Mouse (Mus musculus) left cerebral cortex, postnatal 14 days (tissue): Measurements from ENCODE around the gene Pou4f2. TPM values are rescaled to one million over a fixed set of nuclear protein-coding genes. Genes with fewer than 3 reads are reported as not detected.
A peak's percentile ranks its signal among the peaks of the same experiment; 100 is the strongest.

Source experiments
- DNase-seq, 2 experiments: peaks; one replicate each; pipeline ENCODE4 v3.0.0; 2021 to 2022; ENCODE audit warnings: low spot score in 2 of 2, mixed read lengths in 1 of 2
- intact Hi-C: fragments of 180-260 bp; cut with DNase I; formaldehyde crosslinking; loops from one replicate; pipeline ENCODE4 v1.15.1; 2025
- long read RNA-seq, 2 experiments: library from polyadenylated mRNA; stranded (forward); transcript quantifications; one replicate each; pipeline ENCODE4 v2.0.0; 2021
- total RNA-seq, 2 experiments: library from RNA; stranded (reverse); gene quantifications; 2 replicates each; pipeline ENCODE4 v1.2.3; 2021

Pou4f2 gene
- not detected for total RNA-seq
- long read RNA-seq, experiment 1 = 0 reads
- long read RNA-seq, experiment 2 = 0 reads

DNA sequence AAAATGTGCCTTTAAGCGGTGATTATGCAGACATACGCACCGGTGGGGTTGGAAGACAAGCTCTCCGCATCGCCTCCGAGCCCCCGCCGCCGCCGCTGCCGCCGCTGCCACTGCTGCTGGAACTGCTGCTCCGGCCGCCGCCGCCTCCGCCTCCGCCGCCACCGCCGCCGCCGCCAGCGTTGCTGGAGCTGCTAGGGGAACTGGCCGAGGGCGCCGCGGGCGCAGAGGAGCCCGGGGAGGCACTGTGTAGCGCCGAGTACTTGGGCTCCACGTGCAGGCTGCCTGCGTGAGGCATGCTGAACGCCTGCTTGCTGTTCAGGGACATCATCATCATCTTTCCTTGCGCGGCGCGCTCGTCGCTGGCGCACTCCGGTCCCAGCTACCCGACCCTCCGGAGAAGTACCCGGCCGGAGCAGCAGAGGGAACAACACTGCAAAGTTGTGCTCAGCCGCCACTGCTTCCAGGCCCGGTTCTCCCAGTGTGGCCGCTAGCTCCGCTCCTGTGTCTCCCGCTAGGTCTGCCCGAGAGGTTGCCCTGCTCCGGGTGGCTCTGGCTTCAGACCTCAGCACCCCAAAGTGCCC is at the start of gene Pou4f2:
Pou4f2 (minus strand) TSS at position 575 of the 581 bp plus-strand sequence.
- intact Hi-C loops = loop anchor here (5.0 to 10.0 kb wide), 2 partner anchors 211 to 371 kb away; no protein-coding TSS in a partner anchor
- peak in 1 of 2 experiments; percentile 21 for DNase-seq

DNA sequence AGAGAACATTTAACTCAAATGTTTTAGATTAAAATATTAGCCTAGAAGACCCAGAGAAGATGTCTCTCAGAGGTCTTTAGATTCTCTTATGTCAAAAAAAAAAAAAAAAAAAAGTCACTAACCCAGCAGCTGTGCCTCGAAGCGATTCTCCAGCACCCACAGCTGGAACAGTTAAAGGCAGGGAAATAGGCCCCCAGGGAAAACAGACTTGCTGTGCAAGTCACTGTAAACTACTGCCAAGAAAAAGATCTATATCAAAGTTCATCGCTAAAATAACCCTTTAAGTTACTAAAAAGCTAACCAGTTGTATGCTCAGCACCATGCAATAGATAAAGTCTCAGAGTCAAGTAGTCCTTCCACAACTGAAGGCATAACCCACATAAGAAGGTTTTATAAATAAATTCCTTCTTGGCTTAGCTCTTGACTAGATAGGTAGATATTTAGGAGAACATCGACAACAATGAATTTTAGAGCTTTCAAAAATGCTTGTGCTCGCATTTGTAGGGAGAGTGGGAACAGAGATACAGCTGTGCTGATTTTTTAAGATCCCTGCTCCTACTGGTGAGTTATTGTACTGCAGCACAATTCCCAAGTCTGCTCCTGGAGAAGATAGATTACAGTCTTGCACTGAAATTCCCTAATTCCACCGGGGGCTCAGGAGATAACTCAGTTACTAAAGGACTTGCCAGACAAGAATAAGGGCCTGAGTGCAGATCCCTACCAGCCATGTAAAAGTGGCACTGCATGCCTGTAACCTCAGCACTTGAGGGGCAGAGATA is 40.8 kb upstream of the Pou4f2 start:
- intact Hi-C loops = no loop called here

DNA sequence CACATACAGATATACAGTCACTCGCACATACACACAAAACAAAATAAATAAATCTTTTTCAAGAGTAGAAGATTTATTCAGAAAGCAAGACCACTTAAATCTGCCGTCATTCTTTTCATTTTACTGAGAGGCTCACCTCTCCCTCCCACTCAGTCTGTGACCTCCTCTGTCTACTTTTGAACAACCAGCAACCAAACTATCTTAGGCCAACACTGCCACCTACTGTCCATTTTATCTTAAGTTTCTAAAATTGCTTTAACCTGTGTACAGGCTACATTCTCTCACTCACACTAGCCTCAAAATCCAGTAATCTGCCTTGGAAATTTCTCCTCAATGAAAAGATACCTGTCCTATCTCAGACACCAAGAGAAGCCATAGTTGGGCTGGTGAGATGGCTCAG is 31.4 kb upstream of the Pou4f2 start:
- no peak for DNase-seq
- intact Hi-C loops = no loop called here

More for the DNA sequence above, 40.8 kb upstream of the Pou4f2 start:
- DNase-seq = peak; percentile 4 to 6

DNA sequence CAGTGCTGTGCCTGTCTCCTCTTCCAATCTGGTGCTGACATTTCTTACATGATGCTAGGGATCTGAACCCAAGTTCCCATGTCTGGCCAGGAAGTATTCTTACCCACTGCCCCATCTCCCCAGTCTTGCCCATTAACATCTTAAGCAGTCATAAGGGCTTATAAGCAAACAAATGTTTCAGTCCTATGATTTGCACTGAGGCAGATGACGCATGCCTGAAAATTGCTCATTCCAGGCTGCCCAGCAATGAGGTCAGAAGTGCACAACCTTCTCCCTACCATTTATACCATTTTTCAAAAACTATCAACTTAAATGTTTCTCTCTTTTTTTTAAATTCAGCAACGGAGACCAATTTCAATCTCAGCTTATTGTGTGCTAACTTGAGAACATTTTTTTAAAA is 27.5 kb upstream of the Pou4f2 start:
- no peak for DNase-seq
- intact Hi-C loops = no loop called here

DNA sequence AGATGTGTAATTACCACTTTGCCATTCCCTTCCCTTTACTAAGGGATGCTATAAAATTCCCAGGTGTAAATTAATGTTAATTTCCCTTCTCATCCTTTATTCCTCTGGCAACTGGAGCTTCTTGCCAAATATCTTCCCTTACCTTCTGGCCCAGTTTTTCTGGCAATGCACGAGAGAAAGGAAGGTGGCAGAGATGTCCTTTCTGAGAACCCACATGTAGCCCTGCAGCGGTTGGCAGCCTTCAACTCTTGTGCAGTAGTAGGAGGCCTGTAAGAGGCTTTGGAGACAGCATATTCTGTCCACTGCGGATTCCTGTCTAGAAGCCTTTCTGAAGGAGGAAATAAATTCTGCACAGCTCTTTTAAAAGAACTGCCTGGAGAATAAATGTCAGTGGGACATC is 20.0 kb upstream of the Pou4f2 start:
- intact Hi-C loops = no loop called here
- no peak for DNase-seq

DNA sequence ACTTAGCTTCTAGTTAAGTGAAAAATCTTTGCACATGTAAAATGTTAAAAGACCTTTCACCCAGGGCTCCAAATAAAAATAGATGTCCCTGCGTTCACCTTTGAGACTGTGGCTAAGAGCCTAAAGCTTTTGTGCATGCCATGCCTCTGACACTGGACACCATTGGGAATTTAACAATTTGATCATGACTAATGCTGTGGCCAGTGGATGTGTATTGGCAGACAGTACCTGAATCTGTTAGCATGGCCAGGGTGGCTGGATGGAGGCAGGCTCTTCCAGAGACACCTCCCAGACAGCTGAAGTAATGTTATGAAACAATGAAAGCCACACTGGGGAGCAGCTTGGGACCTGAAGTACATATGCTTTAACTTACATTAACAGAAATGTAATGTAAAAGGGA is 6.3 kb upstream of the Pou4f2 start:
- intact Hi-C loops = no loop called here
- no peak for DNase-seq

DNA sequence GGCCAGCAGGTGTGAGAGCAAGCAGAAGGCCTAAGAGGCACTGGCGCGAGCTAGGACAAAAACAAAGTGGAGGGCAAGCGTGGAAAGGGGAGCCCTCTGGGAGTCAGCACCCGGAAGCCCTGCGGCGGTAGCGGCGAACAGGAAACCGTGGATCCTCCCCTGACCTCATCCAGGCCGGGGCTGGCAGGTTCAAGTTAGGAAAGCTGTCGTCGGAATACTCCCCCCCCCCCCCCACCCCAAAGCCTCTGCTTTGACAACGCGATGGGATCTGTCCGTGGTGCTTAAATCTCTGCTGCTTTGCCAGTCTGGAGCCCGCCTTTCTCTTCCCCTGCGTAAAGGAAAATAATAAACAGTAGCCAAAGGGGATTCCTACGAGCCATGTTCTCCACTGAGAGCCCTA is 1.7 kb upstream of the Pou4f2 start:
- intact Hi-C loops = loop anchor here (5.0 to 10.0 kb wide), 2 partner anchors 209 to 373 kb away; no protein-coding TSS in a partner anchor
- DNase-seq = no peak

DNA sequence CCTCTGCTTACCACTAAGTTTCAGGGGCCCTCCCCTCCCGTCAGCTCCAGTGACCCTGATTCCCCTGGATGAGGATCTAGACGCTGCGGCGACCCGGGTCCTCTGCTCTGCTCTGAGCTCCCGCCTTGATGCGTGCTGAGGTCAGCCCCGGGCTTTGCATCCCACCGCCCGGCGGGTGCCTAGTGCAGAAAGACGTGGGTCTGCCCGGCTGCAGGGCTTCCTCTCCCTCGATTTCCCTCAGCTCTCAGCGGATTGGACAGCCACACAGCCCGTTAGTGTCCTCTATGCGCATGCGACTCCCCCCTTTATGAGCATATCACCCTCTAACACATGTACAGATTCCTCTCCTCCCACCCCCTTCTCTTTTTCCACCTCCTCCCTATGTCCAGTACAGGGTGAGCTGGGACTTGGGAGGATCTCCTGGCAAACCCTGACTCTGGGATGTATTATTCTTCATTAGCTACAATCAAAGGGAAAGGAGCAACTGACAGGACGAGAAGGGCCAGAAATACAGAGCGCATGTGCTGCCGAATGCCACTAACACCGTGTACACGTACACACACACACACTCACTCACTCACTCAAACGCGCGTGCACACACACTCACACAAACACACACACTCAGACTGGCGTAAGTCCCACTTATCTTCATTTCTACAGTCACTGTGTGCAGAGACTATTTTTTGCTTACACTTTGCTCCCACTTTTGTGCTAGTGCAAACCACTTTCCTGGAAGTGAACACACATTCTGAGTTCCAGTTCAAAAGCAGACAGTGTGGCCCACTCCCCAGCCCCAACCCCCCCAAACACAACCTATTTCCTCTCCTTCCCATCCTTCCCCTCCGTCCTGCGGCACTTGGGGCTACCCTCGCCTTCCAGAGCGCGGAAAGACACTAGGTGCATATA is 948 bp upstream of the Pou4f2 start:
- intact Hi-C loops = loop anchor here (5.0 to 10.0 kb wide), 2 partner anchors 210 to 373 kb away; no protein-coding TSS in a partner anchor
- DNase-seq = no peak

DNA sequence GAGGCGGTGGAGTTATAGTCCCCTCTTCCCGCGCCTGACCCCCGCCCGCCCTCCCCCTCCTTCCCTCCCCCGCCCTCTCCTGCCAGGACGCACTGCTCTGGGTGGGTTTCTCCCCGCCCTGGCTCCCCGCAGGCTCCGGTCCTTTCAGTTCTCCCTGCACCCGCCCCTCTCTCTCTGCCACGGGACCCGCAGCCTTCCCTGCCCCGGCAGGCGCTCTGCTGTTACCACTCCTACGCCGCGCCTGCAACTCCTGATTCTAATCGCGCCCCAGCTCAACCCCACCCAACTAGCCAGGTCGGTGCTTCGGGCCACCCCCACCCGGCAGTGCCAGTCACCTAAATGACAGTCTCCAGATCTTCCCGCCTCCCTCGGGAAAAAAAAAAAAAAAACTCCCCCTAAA is 216 bp upstream of the Pou4f2 start:
- intact Hi-C loops = loop anchor here (5.0 to 10.0 kb wide), 2 partner anchors 211 to 372 kb away; no protein-coding TSS in a partner anchor
- no peak for DNase-seq

DNA sequence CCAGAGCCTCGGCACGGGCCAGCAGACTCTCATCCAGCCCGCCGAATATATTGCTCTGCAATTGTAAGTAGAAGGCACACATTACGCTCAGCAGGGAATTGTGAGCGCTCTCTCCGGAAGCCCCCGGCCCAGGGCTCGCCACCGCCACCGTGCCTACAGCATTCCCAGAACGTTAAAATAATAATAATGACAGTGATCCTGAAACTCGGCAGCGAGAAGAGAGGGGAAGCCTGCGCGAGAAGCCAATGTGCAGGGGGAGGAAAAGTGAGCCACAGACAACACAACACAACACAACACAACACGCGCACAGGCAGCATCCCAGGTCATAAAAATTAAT is 853 bp downstream of the Pou4f2 start:
- intact Hi-C loops = loop anchor here (5.0 to 10.0 kb wide), 2 partner anchors 212 to 371 kb away; no protein-coding TSS in a partner anchor
- no peak for DNase-seq

DNA sequence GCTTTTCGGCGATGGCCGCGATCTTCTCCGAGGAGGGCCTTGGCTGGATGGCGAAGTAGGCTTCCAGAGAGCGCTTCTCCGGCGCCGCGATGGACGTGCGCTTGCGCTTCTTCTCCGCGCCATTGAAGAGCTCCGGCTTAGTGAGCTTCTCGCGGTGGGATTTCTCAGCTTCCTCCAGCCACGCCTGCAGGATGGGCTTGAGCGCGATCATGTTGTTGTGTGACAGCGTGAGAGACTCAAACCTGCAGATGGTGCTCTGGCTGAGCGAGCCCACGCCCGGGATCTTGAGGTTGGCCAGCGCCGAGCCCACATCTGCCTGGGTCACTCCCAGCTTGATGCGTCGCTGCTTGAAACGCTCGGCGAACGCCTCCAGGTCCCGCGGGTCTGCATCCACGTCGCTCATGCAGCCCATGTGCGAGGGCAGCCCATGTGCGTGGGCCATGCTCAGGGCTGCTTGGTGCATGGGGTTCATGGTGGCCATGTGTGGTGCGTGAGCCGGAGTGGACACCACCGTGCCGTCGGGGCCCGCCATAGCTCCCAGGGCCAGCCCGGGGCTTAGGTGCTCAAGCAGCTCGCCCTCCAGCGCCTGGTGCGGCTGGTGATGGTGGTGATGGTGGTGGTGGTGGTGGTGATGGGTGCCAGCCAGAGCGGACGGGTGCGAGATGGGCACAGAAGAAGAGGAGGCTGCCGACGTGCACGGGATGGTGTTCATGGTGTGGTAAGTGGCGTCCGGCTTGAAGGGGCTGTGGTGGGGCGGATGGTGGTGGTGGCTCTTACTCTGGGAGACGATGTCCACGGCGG is 1.4 kb downstream of the Pou4f2 start:
- DNase-seq = no peak
- intact Hi-C loops = loop anchor here (5.0 to 10.0 kb wide), 2 partner anchors 212 to 370 kb away; no protein-coding TSS in a partner anchor

DNA sequence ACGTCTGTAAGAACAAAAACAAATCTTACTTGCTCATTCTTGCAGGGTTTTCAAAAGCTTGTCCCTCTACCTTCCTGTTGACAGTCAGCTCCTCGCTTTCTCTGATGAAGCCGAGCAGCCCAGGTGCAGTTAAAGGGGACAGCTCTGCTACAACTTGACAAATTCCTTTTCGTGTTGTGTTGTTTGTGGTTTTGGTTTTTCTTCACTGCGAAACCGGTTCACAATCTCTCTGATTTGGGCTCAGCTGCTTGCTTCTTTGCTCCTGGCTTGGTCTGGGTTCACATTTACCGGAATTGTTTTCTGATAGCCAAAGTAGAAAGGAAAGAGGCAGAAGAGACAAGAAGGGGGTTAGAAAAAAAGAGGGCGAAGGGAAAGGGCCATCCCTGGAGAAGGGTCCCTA is 2.1 kb downstream of the Pou4f2 start:
- intact Hi-C loops = loop anchor here (10.0 kb wide), 1 partner anchor 370 kb away; no protein-coding TSS in a partner anchor

DNA sequence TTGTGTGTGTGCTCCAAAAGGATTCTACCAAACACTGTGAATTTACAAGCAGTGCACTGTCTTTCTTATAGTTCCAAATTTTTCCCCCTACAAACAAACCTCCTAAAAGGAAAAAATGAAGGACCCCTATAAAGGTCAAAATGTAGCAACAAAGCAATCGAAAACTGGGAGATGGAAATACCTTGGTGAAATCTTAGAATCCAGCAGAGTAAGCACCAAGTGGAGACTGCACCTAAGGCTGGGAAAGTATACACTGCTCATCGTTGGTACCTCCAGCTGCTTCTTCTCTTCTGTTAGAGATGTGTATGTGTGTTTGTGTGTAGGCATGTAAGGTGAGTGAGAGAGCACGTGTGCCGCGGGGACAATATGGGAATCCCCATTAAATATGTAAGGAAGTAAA is 3.1 kb downstream of the Pou4f2 start:
- no peak for DNase-seq
- intact Hi-C loops = loop anchor here (10.0 kb wide), 1 partner anchor 369 kb away; no protein-coding TSS in a partner anchor

More for the DNA sequence above, 2.1 kb downstream of the Pou4f2 start:
- no peak for DNase-seq

DNA sequence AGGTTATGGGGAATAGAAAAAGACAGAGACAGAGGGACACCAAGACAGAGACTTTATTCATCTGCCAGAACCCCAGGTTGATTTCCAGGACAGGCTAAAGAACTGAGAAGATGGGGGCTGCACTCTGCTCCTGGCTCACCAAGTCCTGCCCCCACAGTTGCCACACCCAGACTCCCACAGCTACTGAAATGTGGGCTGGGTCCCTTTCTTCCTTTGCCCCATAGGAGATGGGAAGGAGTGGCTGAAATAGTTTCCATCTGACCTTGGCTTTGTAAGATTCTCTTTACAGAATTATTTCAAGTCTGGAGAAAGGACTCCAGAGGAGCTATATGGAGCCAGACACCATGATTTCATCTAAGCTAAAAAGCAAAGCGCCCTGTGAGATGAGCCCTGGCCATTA is 4.0 kb downstream of the Pou4f2 start:
- intact Hi-C loops = loop anchor here (10.0 kb wide), 1 partner anchor 368 kb away; no protein-coding TSS in a partner anchor
- DNase-seq = no peak

DNA sequence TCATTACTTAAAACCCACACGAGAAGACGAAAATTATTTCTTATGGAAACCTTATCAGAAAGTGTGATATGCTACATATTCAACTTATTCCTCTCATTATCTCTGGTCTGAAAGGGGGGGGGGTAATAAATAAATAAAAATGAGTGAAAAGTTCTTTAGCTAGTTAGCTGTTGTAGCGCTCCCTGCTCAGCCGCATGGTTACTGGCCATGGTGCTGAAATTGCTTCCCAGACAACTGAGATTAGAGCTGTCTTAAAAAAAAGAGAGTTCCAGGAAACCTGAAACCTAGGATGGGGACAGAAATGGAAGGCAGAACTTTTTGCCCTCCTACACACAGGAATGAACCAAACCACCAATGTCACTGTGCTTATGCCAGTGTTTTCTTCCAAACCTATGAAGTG is 5.1 kb downstream of the Pou4f2 start:
- intact Hi-C loops = loop anchor here (10.0 kb wide), 1 partner anchor 367 kb away; no protein-coding TSS in a partner anchor

DNA sequence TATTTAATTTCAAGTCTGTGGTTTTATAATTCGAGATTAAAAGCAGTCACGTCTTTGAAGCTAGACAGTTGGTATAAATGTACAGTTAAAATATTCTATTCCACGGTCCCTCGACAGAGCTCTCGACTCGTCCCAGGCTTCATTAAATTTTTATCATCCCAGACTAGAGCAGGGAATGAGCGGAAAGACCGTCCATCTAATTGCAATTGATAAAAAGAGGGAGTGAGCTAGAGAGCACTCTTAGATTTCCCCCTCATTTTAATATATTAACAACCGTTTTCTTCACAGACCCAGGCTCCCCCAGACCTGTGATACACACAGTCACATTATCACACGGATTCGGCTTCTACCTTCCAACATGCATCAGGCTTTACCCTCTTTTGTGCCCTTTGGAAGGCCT is 8.3 kb downstream of the Pou4f2 start:
- intact Hi-C loops = no loop called here
- DNase-seq = no peak

More for the DNA sequence above, 5.1 kb downstream of the Pou4f2 start:
- DNase-seq = no peak

DNA sequence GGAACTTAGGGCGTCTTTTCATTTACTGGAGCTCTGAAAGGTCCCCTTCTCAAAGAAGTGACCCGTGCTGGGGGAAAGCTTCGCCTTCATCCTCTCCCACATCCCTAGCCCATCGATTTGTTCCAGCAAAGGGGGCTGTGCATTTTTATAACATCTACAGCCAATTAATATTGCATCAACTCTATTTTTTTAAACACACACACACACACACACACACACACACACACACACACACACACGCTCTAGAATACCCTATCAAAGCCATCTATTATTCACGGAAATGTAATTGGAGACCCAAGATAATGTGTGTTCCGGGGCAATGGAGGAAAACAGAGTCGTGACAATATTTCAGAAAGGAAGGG is 8.7 kb downstream of the Pou4f2 start:
- intact Hi-C loops = no loop called here
- DNase-seq = no peak

DNA sequence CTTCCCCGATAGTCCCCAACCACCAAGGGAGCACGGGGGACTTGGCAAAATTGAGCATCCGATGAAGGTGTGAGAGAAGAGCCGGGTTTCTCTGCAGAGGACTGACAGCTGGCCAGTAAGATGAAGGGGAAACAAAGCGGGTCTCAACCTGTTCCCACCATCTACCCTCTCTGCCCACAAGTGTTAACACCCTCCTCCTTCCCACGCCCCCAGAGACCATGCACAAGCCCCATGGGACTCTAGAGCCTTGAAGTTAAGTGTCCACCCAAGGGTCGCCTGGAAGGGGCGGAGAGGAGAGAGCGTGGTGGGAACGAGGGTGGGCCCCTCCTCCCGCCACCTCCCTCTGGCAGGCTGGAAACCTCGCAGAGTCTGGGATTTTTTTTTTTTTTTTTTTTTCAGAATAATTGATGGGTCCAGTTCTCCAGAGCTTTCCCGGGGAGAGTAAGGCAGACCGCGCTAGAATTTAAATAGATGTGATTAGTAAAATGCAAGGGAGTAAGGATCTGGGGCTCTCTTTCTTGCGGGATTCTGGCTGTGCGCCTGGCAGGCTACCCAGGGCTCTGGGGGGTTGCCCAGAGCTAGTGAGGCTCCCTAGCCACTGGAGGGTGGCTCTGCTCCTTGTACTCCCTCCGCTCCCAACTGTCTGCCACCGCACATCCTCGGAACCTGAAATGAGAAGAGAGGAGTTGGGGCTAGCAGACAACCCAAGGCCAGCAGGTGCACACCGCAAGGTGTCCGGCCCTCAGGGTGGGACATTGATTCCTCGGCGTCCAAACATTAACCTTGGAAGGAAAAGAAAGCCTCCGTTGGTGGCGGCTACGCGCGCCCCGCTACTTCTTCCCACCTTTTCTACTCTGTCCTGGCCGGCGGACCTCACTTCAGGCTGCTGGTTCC is 9.3 kb downstream of the Pou4f2 start:
- no peak for DNase-seq
- intact Hi-C loops = no loop called here
